Mouse (Mus musculus): ENCODE results near the gene Pgp.
A peak's percentile ranks its signal among the peaks of the same experiment; 100 is the strongest.
"Not testable (repeated sequence)": the region's sequence is repeated elsewhere in the genome, so short reads cannot be mapped to it uniquely, and the experiment has no call there.

The Pgp gene

GRCm38 (mm10) chr17:24469910-24470602 lies at the start of gene Pgp, which contains the start of gene E4f1:
Pgp (plus strand) TSS chr17:24470392.
E4f1 (minus strand) TSS chr17:24470313.
- DNase-seq (ENCODE audit: low spot score in 2 of 2): peak; percentile 98 to 99

GRCm38 (mm10) chr17:24423114-24423513 lies 47.1 kb upstream of the Pgp start:
- no peak for DNase-seq (ENCODE audit: low spot score in 2 of 2)

GRCm38 (mm10) chr17:24424489-24424888 lies 45.7 kb upstream of the Pgp start:
- no peak for DNase-seq (ENCODE audit: low spot score in 2 of 2)

- DNase-seq (ENCODE audit: low spot score in 2 of 2): not testable (repeated sequence)
Measured at GRCm38 (mm10) chr17:24425326-24425725, 44.9 kb upstream of the Pgp start.

- no peak for DNase-seq (ENCODE audit: low spot score in 2 of 2)
Measured at GRCm38 (mm10) chr17:24425905-24426304, 44.3 kb upstream of the Pgp start.

- peak; percentile 86 to 87 for DNase-seq (ENCODE audit: low spot score in 2 of 2)
Measured at GRCm38 (mm10) chr17:24426471-24427169, 43.6 kb upstream of the Pgp start, which contains the start of gene Eci1. Eci1 (plus strand) TSS chr17:24426641.

GRCm38 (mm10) chr17:24427170-24427557 lies 43.0 kb upstream of the Pgp start:
- no peak for DNase-seq (ENCODE audit: low spot score in 2 of 2)

GRCm38 (mm10) chr17:24429201-24429983 lies 40.8 kb upstream of the Pgp start:
- no peak for DNase-seq (ENCODE audit: low spot score in 2 of 2)

GRCm38 (mm10) chr17:24437016-24437415 lies 33.2 kb upstream of the Pgp start:
- peak in 1 of 2 experiments; percentile 22 for DNase-seq (ENCODE audit: low spot score in 2 of 2)

- DNase-seq (ENCODE audit: low spot score in 2 of 2): no peak
Measured at GRCm38 (mm10) chr17:24440377-24440776, 29.8 kb upstream of the Pgp start.

GRCm38 (mm10) chr17:24441148-24441547 lies 29.0 kb upstream of the Pgp start:
- DNase-seq (ENCODE audit: low spot score in 2 of 2): no peak

GRCm38 (mm10) chr17:24442107-24442506 lies 28.1 kb upstream of the Pgp start:
- DNase-seq (ENCODE audit: low spot score in 2 of 2): no peak

- DNase-seq (ENCODE audit: low spot score in 2 of 2): no peak
Measured at GRCm38 (mm10) chr17:24442632-24443155, 27.5 kb upstream of the Pgp start, which contains the start of gene Dnase1l2. Dnase1l2 (minus strand) TSS chr17:24443105.

- no peak for DNase-seq (ENCODE audit: low spot score in 2 of 2)
Measured at GRCm38 (mm10) chr17:24443409-24443808, 26.8 kb upstream of the Pgp start.

GRCm38 (mm10) chr17:24446590-24446989 lies 23.6 kb upstream of the Pgp start:
- no peak for DNase-seq (ENCODE audit: low spot score in 2 of 2)

GRCm38 (mm10) chr17:24449507-24449906 lies 20.7 kb upstream of the Pgp start:
- no peak for DNase-seq (ENCODE audit: low spot score in 2 of 2)

- no peak for DNase-seq (ENCODE audit: low spot score in 2 of 2)
Measured at GRCm38 (mm10) chr17:24451220-24451619, 19.0 kb upstream of the Pgp start.

- no peak for DNase-seq (ENCODE audit: low spot score in 2 of 2)
Measured at GRCm38 (mm10) chr17:24453372-24453771, 16.8 kb upstream of the Pgp start.

- DNase-seq (ENCODE audit: low spot score in 2 of 2): no peak
Measured at GRCm38 (mm10) chr17:24454218-24454755, 15.9 kb upstream of the Pgp start.

- DNase-seq (ENCODE audit: low spot score in 2 of 2): peak; percentile 99
Measured at GRCm38 (mm10) chr17:24454756-24455522, 15.3 kb upstream of the Pgp start.

All from frontal cortex, postnatal 14 days (tissue).